Mouse (Mus musculus): ENCODE measurements at regions not wholly inside any gene's neighbourhood (a gene's known extent, or its start where the extent isn't known, plus 50 kb on each side); places are given as distances from the start of the nearest gene placed in this dataset.

GRCm38 (mm10) chr7:137868501-137868900, 431.1 kb downstream of the Glrx3 start:
- DNase-seq (ENCODE audit: low spot score) (no peak), ATAC-seq (ENCODE audit: low FRiP score) (no peak)
- H3K36me3 ChIP-seq (replicated peaks; ENCODE audit: control insufficient read depth, insufficient read depth) = no peaks in the 10 kb centered on the region
- WGBS = 79% methylated on average over 3 of the region's 3 CpGs
- H3K4me2 ChIP-seq (replicated peaks) = no peak overlapping the region
- no peak overlapping the region for H3K4me3 ChIP-seq (replicated peaks; ENCODE audit: low read length)
- H3K9me3 ChIP-seq (ENCODE audit: control insufficient read depth, low read length) = no peaks in the 10 kb centered on the region
- no peaks in the 10 kb centered on the region for H3K27me3 ChIP-seq (ENCODE audit: control insufficient read depth, insufficient read depth, low read length)
- H3K4me1 ChIP-seq (replicated peaks; ENCODE audit: control insufficient read depth, insufficient read depth, low read length) = peaks cover 8% of the 10 kb centered on the region; the same call in 1 of the 2 replicates
- no peak overlapping the region for H3K9ac ChIP-seq
- H3K27ac ChIP-seq = no peak overlapping the region

GRCm38 (mm10) chr7:137875306-137875705, 437.9 kb downstream of the Glrx3 start:
- 91% methylated on average over 2 of the region's 2 CpGs for WGBS

GRCm38 (mm10) chr7:137879296-137879695, 441.9 kb downstream of the Glrx3 start:
- Histone ChIP-seq H3K4me1 (replicated peaks; ENCODE audit: control insufficient read depth, insufficient read depth, low read length) (0 out of 2 replicates have a peak, but pooled peaks cover 4% of the 10 kb centered on the region), H3K9me3 (ENCODE audit: control insufficient read depth, low read length) (peaks cover under 1% of the 10 kb centered on the region; the same call in 1 of the 2 replicates), H3K4me3 (replicated peaks; ENCODE audit: low read length) (no peak overlapping the region), H3K27me3 (ENCODE audit: control insufficient read depth, insufficient read depth, low read length) (no peaks in the 10 kb centered on the region), H3K27ac (no peak overlapping the region), H3K9ac (no peak overlapping the region), H3K36me3 (replicated peaks; ENCODE audit: control insufficient read depth, insufficient read depth) (no peaks in the 10 kb centered on the region), H3K4me2 (replicated peaks) (no peak overlapping the region)
- ATAC-seq (ENCODE audit: low FRiP score) = no peak
- WGBS = 79% methylated on average over 12 of the region's 12 CpGs
- no peak for DNase-seq (ENCODE audit: low spot score)

More at GRCm38 (mm10) chr7:137875306-137875705, 437.9 kb downstream of the Glrx3 start:
- Histone ChIP-seq H3K27ac (no peak overlapping the region), H3K4me1 (replicated peaks; ENCODE audit: control insufficient read depth, insufficient read depth, low read length) (no peaks in the 10 kb centered on the region), H3K9ac (no peak overlapping the region), H3K36me3 (replicated peaks; ENCODE audit: control insufficient read depth, insufficient read depth) (no peaks in the 10 kb centered on the region), H3K27me3 (ENCODE audit: control insufficient read depth, insufficient read depth, low read length) (no peaks in the 10 kb centered on the region), H3K4me3 (replicated peaks; ENCODE audit: low read length) (no peak overlapping the region), H3K4me2 (replicated peaks) (no peak overlapping the region), H3K9me3 (ENCODE audit: control insufficient read depth, low read length) (peaks cover 6% of the 10 kb centered on the region; the same call in 1 of the 2 replicates)
- ATAC-seq (ENCODE audit: low FRiP score) (no peak), DNase-seq (ENCODE audit: low spot score) (no peak)

- Histone ChIP-seq H3K4me2 (replicated peaks) (no peak overlapping the region), H3K4me3 (replicated peaks; ENCODE audit: low read length) (no peak overlapping the region), H3K27ac (no peak overlapping the region), H3K9me3 (ENCODE audit: control insufficient read depth, low read length) (no peaks in the 10 kb centered on the region), H3K4me1 (replicated peaks; ENCODE audit: control insufficient read depth, insufficient read depth, low read length) (0 out of 2 replicates have a peak, but pooled peaks cover 4% of the 10 kb centered on the region), H3K36me3 (replicated peaks; ENCODE audit: control insufficient read depth, insufficient read depth) (no peaks in the 10 kb centered on the region), H3K27me3 (ENCODE audit: control insufficient read depth, insufficient read depth, low read length) (no peaks in the 10 kb centered on the region), H3K9ac (no peak overlapping the region)
- WGBS = 60% methylated on average over 5 of the region's 5 CpGs
- ATAC-seq (ENCODE audit: low FRiP score) (no peak), DNase-seq (ENCODE audit: low spot score) (no peak)
Observed at GRCm38 (mm10) chr7:137882876-137883275, 445.5 kb downstream of the Glrx3 start.

- Histone ChIP-seq H3K9me3 (ENCODE audit: control insufficient read depth, low read length) (no peaks in the 10 kb centered on the region), H3K4me1 (replicated peaks; ENCODE audit: control insufficient read depth, insufficient read depth, low read length) (0 out of 2 replicates have a peak, but pooled peaks cover 4% of the 10 kb centered on the region), H3K36me3 (replicated peaks; ENCODE audit: control insufficient read depth, insufficient read depth) (no peaks in the 10 kb centered on the region), H3K27me3 (ENCODE audit: control insufficient read depth, insufficient read depth, low read length) (no peaks in the 10 kb centered on the region), H3K9ac (no peak overlapping the region), H3K4me3 (replicated peaks; ENCODE audit: low read length) (no peak overlapping the region), H3K4me2 (replicated peaks) (no peak overlapping the region), H3K27ac (no peak overlapping the region)
- DNase-seq (ENCODE audit: low spot score) (no peak), ATAC-seq (ENCODE audit: low FRiP score) (no peak)
- WGBS = 63% methylated on average over 4 of the region's 4 CpGs
Observed at GRCm38 (mm10) chr7:137883701-137884100, 446.3 kb downstream of the Glrx3 start.

- H3K9me3 ChIP-seq (ENCODE audit: control insufficient read depth, low read length) = no peaks in the 10 kb centered on the region
- no peak for DNase-seq (ENCODE audit: low spot score)
- H3K4me3 ChIP-seq (replicated peaks; ENCODE audit: low read length) = no peak overlapping the region
- H3K4me1 ChIP-seq (replicated peaks; ENCODE audit: control insufficient read depth, insufficient read depth, low read length) = 0 out of 2 replicates have a peak, but pooled peaks cover 4% of the 10 kb centered on the region
- H3K9ac ChIP-seq = no peak overlapping the region
- no peak for ATAC-seq (ENCODE audit: low FRiP score)
- H3K4me2 ChIP-seq (replicated peaks) = no peak overlapping the region
- WGBS = 48% methylated on average over 8 of the region's 8 CpGs
- no peaks in the 10 kb centered on the region for H3K36me3 ChIP-seq (replicated peaks; ENCODE audit: control insufficient read depth, insufficient read depth)
- no peak overlapping the region for H3K27ac ChIP-seq
- H3K27me3 ChIP-seq (ENCODE audit: control insufficient read depth, insufficient read depth, low read length) = no peaks in the 10 kb centered on the region
Observed at GRCm38 (mm10) chr7:137885146-137885545, 447.7 kb downstream of the Glrx3 start.

GRCm38 (mm10) chr7:137888731-137889130, 451.3 kb downstream of the Glrx3 start:
- Histone ChIP-seq H3K27ac (no peak overlapping the region), H3K4me3 (replicated peaks; ENCODE audit: low read length) (no peak overlapping the region), H3K4me1 (replicated peaks; ENCODE audit: control insufficient read depth, insufficient read depth, low read length) (no peaks in the 10 kb centered on the region), H3K36me3 (replicated peaks; ENCODE audit: control insufficient read depth, insufficient read depth) (no peaks in the 10 kb centered on the region), H3K9ac (no peak overlapping the region), H3K27me3 (ENCODE audit: control insufficient read depth, insufficient read depth, low read length) (no peaks in the 10 kb centered on the region), H3K9me3 (ENCODE audit: control insufficient read depth, low read length) (no peaks in the 10 kb centered on the region), H3K4me2 (replicated peaks) (no peak overlapping the region)
- DNase-seq (ENCODE audit: low spot score) (no peak), ATAC-seq (ENCODE audit: low FRiP score) (no peak)
- WGBS = 71% methylated on average over 11 of the region's 11 CpGs

- peak; percentile 65 for ATAC-seq (ENCODE audit: low FRiP score)
- H3K36me3 ChIP-seq (replicated peaks; ENCODE audit: control insufficient read depth, insufficient read depth) = no peaks in the 10 kb centered on the region
- no peak overlapping the region for H3K9ac ChIP-seq
- peak overlapping the region; percentile 47; the same call in 1 of the 2 replicates for H3K27ac ChIP-seq
- peaks cover 14% of the 10 kb centered on the region for H3K4me1 ChIP-seq (replicated peaks; ENCODE audit: control insufficient read depth, insufficient read depth, low read length)
- peak overlapping the region; percentile 15; the same call in 1 of the 2 replicates for H3K4me2 ChIP-seq (replicated peaks)
- 20% methylated on average over 9 of the region's 9 CpGs for WGBS
- H3K9me3 ChIP-seq (ENCODE audit: control insufficient read depth, low read length) = no peaks in the 10 kb centered on the region
- H3K4me3 ChIP-seq (replicated peaks; ENCODE audit: low read length) = no peak overlapping the region
- no peaks in the 10 kb centered on the region for H3K27me3 ChIP-seq (ENCODE audit: control insufficient read depth, insufficient read depth, low read length)
- peak; percentile 50 for DNase-seq (ENCODE audit: low spot score)
Observed at GRCm38 (mm10) chr7:137906424-137907060, 469.1 kb downstream of the Glrx3 start.

- H3K27ac ChIP-seq = no peak overlapping the region
- no peaks in the 10 kb centered on the region for H3K27me3 ChIP-seq (ENCODE audit: control insufficient read depth, insufficient read depth, low read length)
- no peak overlapping the region for H3K4me3 ChIP-seq (replicated peaks; ENCODE audit: low read length)
- H3K9ac ChIP-seq = no peak overlapping the region
- WGBS = 24% methylated on average over 3 of the region's 3 CpGs
- ATAC-seq (ENCODE audit: low FRiP score) (no peak), DNase-seq (ENCODE audit: low spot score) (no peak)
- no peak overlapping the region for H3K4me2 ChIP-seq (replicated peaks)
- H3K4me1 ChIP-seq (replicated peaks; ENCODE audit: control insufficient read depth, insufficient read depth, low read length) = peaks cover 14% of the 10 kb centered on the region
- no peaks in the 10 kb centered on the region for H3K36me3 ChIP-seq (replicated peaks; ENCODE audit: control insufficient read depth, insufficient read depth)
- H3K9me3 ChIP-seq (ENCODE audit: control insufficient read depth, low read length) = no peaks in the 10 kb centered on the region
Observed at GRCm38 (mm10) chr7:137909456-137909855, 472.0 kb downstream of the Glrx3 start.
